Mouse (Mus musculus): ENCODE data around the gene Sde2.

GRCm38 (mm10) chr1:180911138-180911537 is 60.2 kb downstream of the Sde2 start:
- TF ChIP-seq GATA1 (IDR thresholded peaks at IDR 0.05; ENCODE audit: borderline replicate concordance, low read length): no peak
- no peak for TF ChIP-seq FLI1 (IDR thresholded peaks at IDR 0.05; ENCODE audit: low read length)

All from megakaryocyte, embryonic 14.5 days (primary cell).